Mouse (Mus musculus): ENCODE measurements around the gene Plekhd1. TPM values are rescaled to one million over a fixed set of nuclear protein-coding genes. Genes with fewer than 3 reads are reported as not detected.

Gene Plekhd1
- polyA plus RNA-seq, 1 experiment from 2014 or later: 3.1 TPM

DNA sequence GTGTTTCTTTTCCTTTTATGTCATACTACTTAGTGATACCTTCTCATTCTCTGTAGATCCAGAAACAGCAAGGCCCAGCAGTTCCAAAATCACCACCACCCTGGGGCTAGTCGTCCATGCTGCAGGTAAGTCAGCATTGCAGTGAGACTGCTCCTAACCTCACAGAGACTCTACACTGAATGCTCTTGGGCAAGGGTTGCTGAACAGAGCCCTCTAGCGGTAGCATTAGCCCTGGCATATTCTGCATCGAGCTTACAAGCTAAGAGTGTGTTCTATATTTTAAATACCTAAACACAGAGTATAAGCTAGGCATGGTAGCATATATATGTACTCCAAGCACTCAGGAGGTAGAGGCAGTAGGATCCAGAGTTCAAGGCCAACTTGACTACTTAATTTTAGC is 19.2 kb upstream of the Plekhd1 start:
- Histone ChIP-seq H3K4me3 (no peak overlapping the region), H3K27me3 (no peaks in the 10 kb centered on the region), H3K36me3 (peaks cover 49% of the 10 kb centered on the region), H3K9me3 (no peaks in the 10 kb centered on the region), H3K4me1 (replicated peaks) (no peaks in the 10 kb centered on the region), H3K4me2 (no peak overlapping the region), H3K27ac (no peak overlapping the region), H3K9ac (no peak overlapping the region)
- ATAC-seq (ENCODE audit: low FRiP score): no peak
- WGBS: 23% methylated on average over 3 of the region's 3 CpGs

DNA sequence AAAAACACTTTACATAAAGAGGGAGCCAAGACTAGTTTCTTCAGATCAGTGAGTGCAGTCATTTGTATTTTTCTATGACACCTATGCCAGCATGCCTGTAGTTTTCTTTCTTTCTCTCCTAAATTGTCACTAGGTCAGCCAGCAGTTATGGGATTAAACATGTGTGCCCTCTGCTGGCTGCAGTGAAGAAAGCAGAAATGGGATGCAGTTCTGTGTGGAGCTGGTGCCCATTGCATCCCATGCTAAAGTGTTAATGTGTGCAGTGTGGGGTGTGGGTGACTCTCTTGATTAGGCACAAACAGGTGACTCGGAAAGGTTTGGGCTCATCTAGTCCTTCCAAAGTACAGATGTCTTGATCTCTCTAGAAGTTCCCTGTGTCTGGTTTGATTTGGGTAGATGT is 11.1 kb upstream of the Plekhd1 start:
- no peak overlapping the region for H3K4me3 ChIP-seq
- peaks cover 28% of the 10 kb centered on the region for H3K36me3 ChIP-seq
- ATAC-seq (ENCODE audit: low FRiP score): no peak; the same call in 1 of the 2 replicates
- H3K4me1 ChIP-seq (replicated peaks): no peaks in the 10 kb centered on the region
- no peak overlapping the region for H3K27ac ChIP-seq
- H3K27me3 ChIP-seq: no peaks in the 10 kb centered on the region
- H3K9me3 ChIP-seq: no peaks in the 10 kb centered on the region
- H3K4me2 ChIP-seq: no peak overlapping the region
- H3K9ac ChIP-seq: no peak overlapping the region
- WGBS: 90% methylated on average over 1 of the region's 1 CpGs

DNA sequence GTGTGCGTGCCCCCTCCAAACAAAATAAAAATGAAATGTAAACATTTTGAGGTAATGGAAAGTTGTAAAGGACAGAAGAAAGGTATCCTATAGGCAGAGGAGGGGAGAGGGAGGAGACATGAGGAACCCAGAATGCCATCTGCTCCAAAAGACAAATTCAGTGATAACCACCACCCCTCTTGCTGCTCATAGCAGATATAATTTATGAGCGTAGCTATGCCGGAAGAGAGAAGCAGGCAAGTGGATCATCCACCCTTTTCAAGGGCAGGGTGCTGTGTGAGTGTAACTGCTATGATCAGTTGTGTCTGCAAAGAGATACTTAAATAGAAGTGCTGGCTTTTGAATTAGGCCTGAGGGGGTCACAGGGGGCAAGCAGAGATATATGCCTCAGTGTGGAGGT is 8.8 kb upstream of the Plekhd1 start:
- no peaks in the 10 kb centered on the region for H3K27me3 ChIP-seq
- no peak for ATAC-seq (ENCODE audit: low FRiP score)
- 91% methylated on average over 3 of the region's 3 CpGs for whole genome bisulfite sequencing
- H3K9ac ChIP-seq: no peak overlapping the region
- H3K4me2 ChIP-seq: no peak overlapping the region
- H3K4me1 ChIP-seq (replicated peaks): no peaks in the 10 kb centered on the region
- H3K36me3 ChIP-seq: peaks cover 13% of the 10 kb centered on the region
- H3K27ac ChIP-seq: no peak overlapping the region
- no peak overlapping the region for H3K4me3 ChIP-seq
- H3K9me3 ChIP-seq: no peaks in the 10 kb centered on the region

DNA sequence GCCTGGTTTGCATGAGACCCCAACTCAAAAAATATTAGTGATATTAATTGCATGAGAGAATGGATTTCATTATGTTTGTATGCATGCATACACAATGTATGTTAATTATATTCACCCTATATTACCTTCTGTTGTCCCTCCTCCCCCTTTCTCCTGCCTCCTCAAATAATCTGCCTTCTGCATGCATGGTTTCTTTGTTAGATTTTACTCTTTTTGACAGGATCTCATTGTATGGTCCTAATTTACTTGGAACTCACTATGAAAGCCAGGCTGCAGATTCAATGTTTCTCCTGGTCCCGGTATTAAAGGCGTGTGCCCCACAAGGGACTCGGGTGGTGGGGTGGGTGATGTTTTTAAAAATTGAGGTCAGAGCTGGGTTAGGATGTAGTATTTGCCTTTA is 8.1 kb upstream of the Plekhd1 start:
- no peak for ATAC-seq (ENCODE audit: low FRiP score)
- 73% methylated on average over 3 of the region's 3 CpGs for WGBS
- H3K4me3 ChIP-seq: no peak overlapping the region
- H3K4me1 ChIP-seq (replicated peaks): no peaks in the 10 kb centered on the region
- peaks cover 9% of the 10 kb centered on the region; the same call in 1 of the 2 replicates for H3K36me3 ChIP-seq
- no peak overlapping the region for H3K9ac ChIP-seq
- H3K9me3 ChIP-seq: no peaks in the 10 kb centered on the region
- no peak overlapping the region for H3K27ac ChIP-seq
- no peak overlapping the region for H3K4me2 ChIP-seq
- no peaks in the 10 kb centered on the region for H3K27me3 ChIP-seq

DNA sequence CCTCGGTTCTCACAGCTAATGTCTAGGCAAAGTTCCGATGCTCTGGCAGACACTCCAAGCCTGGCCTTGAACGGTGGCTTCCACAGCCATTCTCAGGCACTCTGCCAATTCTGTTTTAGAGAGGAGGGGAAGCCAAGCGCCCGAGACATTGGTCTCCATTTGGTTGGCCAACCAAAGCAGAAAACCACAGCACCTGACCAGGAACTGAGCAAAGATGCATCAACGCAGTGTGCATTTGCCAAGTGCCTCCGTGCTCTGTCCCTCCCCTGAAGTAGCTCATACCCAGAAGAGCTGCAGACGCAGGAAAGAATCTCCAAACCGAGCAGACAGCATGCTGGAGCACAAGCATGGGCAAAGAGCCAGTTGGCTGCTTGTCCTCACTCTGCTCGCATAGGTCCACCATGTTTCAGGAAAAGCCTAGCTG is 4.6 kb upstream of the Plekhd1 start:
- peaks cover 31% of the 10 kb centered on the region for H3K27me3 ChIP-seq
- no peaks in the 10 kb centered on the region for H3K9me3 ChIP-seq
- WGBS: 67% methylated on average over 10 of the region's 10 CpGs
- no peak for ATAC-seq (ENCODE audit: low FRiP score)
- H3K4me1 ChIP-seq (replicated peaks): peaks cover 22% of the 10 kb centered on the region
- H3K4me3 ChIP-seq: no peak overlapping the region
- no peak overlapping the region for H3K27ac ChIP-seq
- H3K4me2 ChIP-seq: no peak overlapping the region
- no peaks in the 10 kb centered on the region for H3K36me3 ChIP-seq
- no peak overlapping the region for H3K9ac ChIP-seq

DNA sequence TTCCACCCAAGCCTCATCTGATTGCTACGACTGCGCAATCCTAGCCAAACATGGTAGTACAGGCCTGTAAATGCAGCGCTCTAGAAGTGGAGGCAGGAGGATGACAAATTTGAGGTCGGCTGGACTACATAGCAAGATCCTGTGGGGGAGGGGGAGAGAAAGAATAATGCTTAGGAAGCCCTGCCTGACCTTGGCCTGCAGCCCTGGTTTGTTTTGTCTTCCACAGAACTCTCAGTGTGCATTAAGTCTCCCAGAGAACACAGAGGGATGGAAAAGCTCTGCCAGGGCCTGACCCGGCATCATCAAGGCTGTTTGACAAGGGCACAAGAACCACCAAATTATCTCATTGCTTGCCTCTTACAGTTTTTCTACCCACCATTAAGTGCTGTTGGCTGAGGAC is 2.7 kb upstream of the Plekhd1 start:
- ATAC-seq (ENCODE audit: low FRiP score): no peak
- H3K4me3 ChIP-seq: no peak overlapping the region
- 57% methylated on average over 5 of the region's 5 CpGs for WGBS
- H3K4me2 ChIP-seq: no peak overlapping the region
- no peaks in the 10 kb centered on the region for H3K36me3 ChIP-seq
- peaks cover 50% of the 10 kb centered on the region for H3K27me3 ChIP-seq
- peaks cover 30% of the 10 kb centered on the region for H3K4me1 ChIP-seq (replicated peaks)
- H3K27ac ChIP-seq: no peak overlapping the region
- H3K9ac ChIP-seq: no peak overlapping the region
- no peaks in the 10 kb centered on the region for H3K9me3 ChIP-seq

DNA sequence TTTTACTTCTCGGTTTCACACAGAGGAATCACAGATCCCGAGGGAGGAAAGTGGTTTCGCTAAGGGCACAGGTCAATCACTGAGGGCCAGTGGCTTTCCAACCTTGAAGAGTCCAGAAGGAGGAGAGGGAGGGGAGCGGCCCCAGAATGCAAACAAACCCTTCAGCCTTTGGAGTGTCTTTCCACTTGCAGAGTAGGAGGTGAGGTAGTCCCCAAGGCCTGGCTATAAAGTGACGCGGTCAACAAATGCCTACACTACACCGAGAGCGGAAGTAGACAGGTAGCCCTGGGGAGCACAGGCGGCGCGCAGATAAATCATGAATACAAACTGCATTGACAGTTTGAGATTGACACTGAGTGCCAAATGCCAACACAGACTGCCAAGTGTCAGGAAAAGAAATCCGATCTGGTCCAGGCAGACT is 710 bp upstream of the Plekhd1 start:
- no peaks in the 10 kb centered on the region for H3K9me3 ChIP-seq
- H3K4me2 ChIP-seq: peak overlapping the region; percentile 64
- H3K27ac ChIP-seq: no peak overlapping the region
- H3K9ac ChIP-seq: no peak overlapping the region
- H3K27me3 ChIP-seq: peaks cover 62% of the 10 kb centered on the region
- ATAC-seq (ENCODE audit: low FRiP score): no peak
- 16% methylated on average over 12 of the region's 12 CpGs for WGBS
- peaks cover 30% of the 10 kb centered on the region for H3K4me1 ChIP-seq (replicated peaks)
- H3K4me3 ChIP-seq: peak overlapping the region; percentile 44
- H3K36me3 ChIP-seq: no peaks in the 10 kb centered on the region

DNA sequence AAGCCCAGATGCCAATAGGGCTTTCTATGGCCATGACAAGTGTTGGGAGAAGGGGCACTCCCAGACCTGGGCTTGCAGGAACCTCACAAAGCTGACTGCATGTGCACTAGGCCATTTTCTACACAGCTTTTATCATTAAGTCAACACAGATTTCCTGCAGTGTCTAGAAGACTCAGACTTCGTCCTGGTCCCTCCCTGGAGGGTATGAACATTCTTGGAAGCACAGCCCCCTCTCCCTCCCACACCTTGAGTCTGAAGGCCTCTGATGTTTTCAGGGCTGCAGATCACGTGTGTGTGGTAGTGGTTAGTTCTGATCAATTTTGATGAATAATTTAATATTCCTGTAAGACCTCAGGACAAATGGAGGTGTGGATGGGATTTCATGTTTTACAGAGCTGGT is 1.3 kb downstream of the Plekhd1 start:
- Histone ChIP-seq H3K4me1 (replicated peaks) (peaks cover 30% of the 10 kb centered on the region), H3K4me2 (no peak overlapping the region), H3K27ac (no peak overlapping the region), H3K9me3 (no peaks in the 10 kb centered on the region), H3K36me3 (no peaks in the 10 kb centered on the region), H3K4me3 (no peak overlapping the region), H3K27me3 (peaks cover 65% of the 10 kb centered on the region), H3K9ac (no peak overlapping the region)
- ATAC-seq (ENCODE audit: low FRiP score): 0 out of 2 replicates have a peak, but pooled peaks have one; percentile 23
- WGBS: 50% methylated on average over 2 of the region's 2 CpGs

DNA sequence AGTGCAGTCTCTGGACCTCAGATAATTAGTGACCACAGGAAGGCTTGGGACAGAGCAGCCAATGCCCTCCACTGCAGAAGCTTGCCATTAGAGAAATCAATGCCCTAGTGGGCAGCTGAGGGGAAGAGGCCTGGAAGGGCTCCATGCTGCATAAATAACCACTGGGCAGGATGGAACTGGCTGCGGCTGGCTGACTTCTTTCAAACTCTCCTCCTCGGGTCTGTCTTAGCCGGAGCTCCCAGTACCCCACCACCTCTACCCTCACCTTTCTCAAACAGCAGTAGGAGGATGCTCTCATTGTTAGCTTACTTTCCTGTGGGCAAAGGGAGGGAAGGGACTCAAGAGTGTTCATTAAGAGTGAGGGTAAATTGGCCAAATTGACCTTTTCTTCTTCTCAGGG is 2.6 kb downstream of the Plekhd1 start:
- H3K4me3 ChIP-seq: no peak overlapping the region
- ATAC-seq (ENCODE audit: low FRiP score): no peak
- peaks cover 25% of the 10 kb centered on the region for H3K4me1 ChIP-seq (replicated peaks)
- H3K9ac ChIP-seq: no peak overlapping the region
- no peaks in the 10 kb centered on the region for H3K9me3 ChIP-seq
- WGBS: 70% methylated on average over 3 of the region's 3 CpGs
- no peak overlapping the region for H3K27ac ChIP-seq
- no peaks in the 10 kb centered on the region for H3K36me3 ChIP-seq
- H3K4me2 ChIP-seq: no peak overlapping the region
- H3K27me3 ChIP-seq: peaks cover 60% of the 10 kb centered on the region

DNA sequence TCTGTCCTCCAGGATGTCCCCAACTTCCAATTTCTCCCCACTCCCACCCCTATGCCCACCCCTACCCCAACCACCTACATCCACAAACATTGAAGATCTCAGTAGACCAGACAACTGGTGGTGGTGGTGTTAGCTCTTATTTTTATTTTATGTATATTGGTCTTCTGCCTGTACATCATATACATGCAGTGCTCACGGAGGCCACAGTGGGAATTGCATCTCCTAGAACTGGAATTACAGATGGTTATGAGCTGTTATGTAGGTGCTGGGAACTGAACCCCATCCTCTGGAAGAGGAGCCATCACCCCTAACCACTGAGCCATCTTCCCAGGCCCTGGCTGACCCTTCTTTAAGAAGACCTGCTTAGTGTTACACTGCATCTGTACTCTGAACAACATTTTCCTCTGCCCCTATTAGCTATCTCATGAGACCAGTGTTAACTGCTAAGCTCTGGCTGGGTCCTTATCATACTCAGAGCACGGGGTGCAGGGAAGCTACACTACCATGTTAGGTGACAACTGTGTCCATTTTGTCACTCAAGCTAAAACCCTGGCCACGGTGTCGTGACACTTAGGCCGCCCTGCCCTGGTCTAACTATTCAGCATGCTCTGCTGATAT is 6.2 kb downstream of the Plekhd1 start:
- Histone ChIP-seq H3K9me3 (no peaks in the 10 kb centered on the region), H3K4me2 (no peak overlapping the region), H3K36me3 (no peaks in the 10 kb centered on the region), H3K4me3 (no peak overlapping the region), H3K27me3 (peaks cover 25% of the 10 kb centered on the region), H3K4me1 (replicated peaks) (no peaks in the 10 kb centered on the region), H3K9ac (no peak overlapping the region), H3K27ac (no peak overlapping the region)
- ATAC-seq (ENCODE audit: low FRiP score): no peak
- WGBS: 92% methylated on average over 5 of the region's 5 CpGs

DNA sequence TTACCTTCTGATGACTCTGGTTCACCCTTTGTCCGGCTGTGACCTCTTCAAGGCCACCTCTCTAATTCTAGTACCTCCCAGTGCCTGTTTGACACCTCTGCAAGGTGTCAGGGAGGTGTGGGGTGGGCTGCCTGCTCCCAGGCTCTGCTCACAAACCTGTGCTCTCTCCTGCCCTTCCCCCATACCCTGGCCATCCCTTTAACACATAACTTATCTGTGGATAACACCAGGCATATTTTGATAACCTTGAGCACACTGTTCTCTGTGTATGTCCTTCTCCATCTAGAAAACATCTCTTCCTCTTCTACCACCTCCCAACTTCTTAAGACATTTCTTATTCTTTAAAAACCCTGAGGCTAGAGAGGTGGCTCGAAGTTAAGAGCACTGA is 6.7 kb downstream of the Plekhd1 start:
- Histone ChIP-seq H3K27me3 (peaks cover 20% of the 10 kb centered on the region), H3K4me3 (no peak overlapping the region), H3K36me3 (no peaks in the 10 kb centered on the region), H3K4me2 (no peak overlapping the region), H3K9ac (no peak overlapping the region), H3K4me1 (replicated peaks) (no peaks in the 10 kb centered on the region), H3K9me3 (no peaks in the 10 kb centered on the region), H3K27ac (no peak overlapping the region)
- no peak for ATAC-seq (ENCODE audit: low FRiP score)
- WGBS: 85% methylated on average over 2 of the region's 2 CpGs

DNA sequence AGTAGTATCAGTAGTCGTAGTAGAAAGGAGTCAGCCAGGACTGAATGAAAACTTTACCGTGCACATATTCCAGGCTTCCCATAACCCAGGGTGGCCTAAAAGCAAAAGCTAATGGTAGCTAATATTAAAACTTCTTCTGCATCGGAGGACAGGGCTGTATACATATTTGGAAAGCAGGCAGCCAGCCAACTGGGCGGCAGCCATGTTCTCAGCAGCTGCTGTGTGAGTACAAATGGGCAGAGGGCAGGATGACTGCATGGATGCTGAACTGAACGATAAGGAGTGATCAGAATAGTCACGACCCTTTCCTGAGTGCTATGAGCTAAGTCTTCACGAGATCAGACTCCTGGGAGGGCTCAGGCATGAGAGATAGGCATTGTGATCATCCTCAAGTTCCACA is 8.9 kb downstream of the Plekhd1 start:
- Histone ChIP-seq H3K4me2 (no peak overlapping the region), H3K9ac (no peak overlapping the region), H3K4me1 (replicated peaks) (peaks cover 5% of the 10 kb centered on the region; the same call in 1 of the 2 replicates), H3K36me3 (no peaks in the 10 kb centered on the region), H3K27ac (no peak overlapping the region), H3K4me3 (no peak overlapping the region), H3K9me3 (no peaks in the 10 kb centered on the region), H3K27me3 (0 out of 2 replicates have a peak, but pooled peaks cover 5% of the 10 kb centered on the region)
- no peak for ATAC-seq (ENCODE audit: low FRiP score)
- 73% methylated on average over 7 of the region's 7 CpGs for WGBS

DNA sequence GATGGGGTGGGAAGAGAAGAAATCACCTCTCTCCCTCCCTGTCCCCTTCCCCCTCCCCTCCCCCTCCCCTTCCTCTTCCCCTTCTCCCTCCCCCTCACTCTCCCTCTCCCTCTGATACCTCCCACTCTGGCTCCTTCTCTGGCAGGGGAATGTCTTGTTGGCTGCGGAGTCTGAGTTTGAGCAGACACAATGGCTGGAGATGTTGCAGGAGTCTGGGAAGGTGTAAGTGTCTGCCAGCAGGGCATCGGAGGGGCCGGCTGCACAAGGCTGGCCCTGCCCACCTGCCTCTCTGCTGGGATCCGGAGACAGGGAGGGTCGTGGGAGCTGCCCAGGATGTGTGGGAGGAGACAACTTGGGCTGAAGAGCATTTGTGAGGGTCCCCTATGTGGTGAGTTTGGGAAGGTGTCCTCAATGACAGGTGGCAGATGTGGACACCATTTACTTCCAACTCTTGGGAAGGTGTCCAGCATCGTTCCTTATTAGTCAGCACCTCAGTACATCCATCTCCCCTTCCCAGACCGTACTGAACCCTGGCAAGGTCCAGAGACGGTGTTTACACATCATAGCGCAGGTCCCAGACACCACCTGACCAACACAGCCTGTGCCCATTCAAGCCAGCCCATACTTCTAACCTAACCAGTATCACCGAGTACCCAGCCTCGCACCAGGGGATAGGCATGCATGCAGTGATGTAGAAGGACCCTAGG is 14.0 kb downstream of the Plekhd1 start:
- Histone ChIP-seq H3K4me1 (replicated peaks) (peaks cover 13% of the 10 kb centered on the region; the same call in 1 of the 2 replicates), H3K36me3 (no peaks in the 10 kb centered on the region), H3K27me3 (no peaks in the 10 kb centered on the region), H3K9ac (no peak overlapping the region), H3K4me2 (no peak overlapping the region), H3K27ac (no peak overlapping the region), H3K9me3 (no peaks in the 10 kb centered on the region), H3K4me3 (no peak overlapping the region)
- ATAC-seq (ENCODE audit: low FRiP score): no peak
- WGBS: 63% methylated on average over 11 of the region's 11 CpGs
